Mouse (Mus musculus): ENCODE data around the gene Mrps12. TPM values are rescaled to one million over a fixed set of nuclear protein-coding genes. Genes with fewer than 3 reads are reported as not detected.

Mrps12 gene
- total and polyA plus RNA-seq, 2 experiments from 2014 or later: 66.4 to 111 TPM

DNA sequence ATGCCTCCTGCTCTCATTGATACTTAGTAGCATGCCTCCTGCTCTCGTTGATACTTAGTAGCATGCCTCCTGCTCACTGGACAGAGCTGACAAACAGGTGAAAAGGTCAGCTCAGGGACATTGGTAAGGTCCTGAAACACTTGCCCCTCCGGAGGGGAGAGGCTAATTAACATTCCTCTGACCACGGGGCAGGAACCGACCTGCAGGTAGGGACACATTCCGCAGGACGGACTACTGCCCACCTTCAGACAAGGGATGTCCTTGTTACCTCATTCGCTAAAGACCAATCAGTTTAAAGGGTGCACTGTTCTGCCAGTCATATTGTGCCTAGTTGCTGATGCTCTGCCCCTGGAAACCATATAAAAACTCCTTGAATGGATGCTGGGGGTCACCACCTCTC, 50.5 kb downstream of the Mrps12 start:
- no peak for DNase-seq (ENCODE audit: low spot score)
- H3K27ac ChIP-seq: no peak overlapping the region
- WGBS: 78% methylated on average over 7 of the region's 7 CpGs
- no peaks in the 10 kb centered on the region for H3K9me3 ChIP-seq (ENCODE audit: low read length)
- H3K4me2 ChIP-seq (ENCODE audit: low read depth, low read length): no peak overlapping the region
- H3K27me3 ChIP-seq (ENCODE audit: insufficient read depth, low read length): no peaks in the 10 kb centered on the region
- no peak for TF ChIP-seq CTCF (IDR thresholded peaks at IDR 0.05; ENCODE audit: low read depth)
- 0 out of 2 replicates have a peak, but pooled peaks cover 5% of the 10 kb centered on the region for H3K4me1 ChIP-seq (ENCODE audit: insufficient read depth, low read length)
- H3K4me3 ChIP-seq (ENCODE audit: low read length): no peak overlapping the region
- ATAC-seq: no peak
- no peak overlapping the region for H3K9ac ChIP-seq (replicated peaks; ENCODE audit: low read length)
- no peaks in the 10 kb centered on the region for H3K36me3 ChIP-seq (ENCODE audit: insufficient read depth, low read length)

Other genes starting within 250 kb of the Mrps12 start
- not detected in 2 replicates for gene Ifnl2, start 231.4 kb downstream of the Mrps12 start, total RNA-seq (2014; rRNA removed)
- gene Ifnl2, start 231.4 kb downstream of the Mrps12 start, polyA plus RNA-seq (2015; fragmentation: Nextera tagmentation; extraction: Ambion mirVana): not detected in 2 replicates
- not detected in 2 replicates for gene Ifnl3, start 219.0 kb downstream of the Mrps12 start, total RNA-seq (2014; rRNA removed)
- gene Ifnl3, start 219.0 kb downstream of the Mrps12 start, polyA plus RNA-seq (2015; fragmentation: Nextera tagmentation; extraction: Ambion mirVana): not detected in 2 replicates
- not detected in 2 replicates for gene Sycn, start 200.9 kb downstream of the Mrps12 start, total RNA-seq (2014; rRNA removed)
- not detected in 2 replicates for gene Sycn, start 200.9 kb downstream of the Mrps12 start, polyA plus RNA-seq (2015; fragmentation: Nextera tagmentation; extraction: Ambion mirVana)
- not detected in 2 replicates for gene Nccrp1, start 194.6 kb downstream of the Mrps12 start, total RNA-seq (2014; rRNA removed)
- 0.34 TPM in 2 replicates for gene Nccrp1, start 194.6 kb downstream of the Mrps12 start, polyA plus RNA-seq (2015; fragmentation: Nextera tagmentation; extraction: Ambion mirVana)
- gene Samd4b, start 143.7 kb downstream of the Mrps12 start, total RNA-seq (2014; rRNA removed): 58.8 and 60.5 TPM in 2 replicates
- 17.7 and 19.7 TPM in 2 replicates for gene Samd4b, start 143.7 kb downstream of the Mrps12 start, polyA plus RNA-seq (2015; fragmentation: Nextera tagmentation; extraction: Ambion mirVana)
- gene Pak4, start 143.6 kb downstream of the Mrps12 start, total RNA-seq (2014; rRNA removed): 14.8 and 20.3 TPM in 2 replicates
- gene Pak4, start 143.6 kb downstream of the Mrps12 start, polyA plus RNA-seq (2015; fragmentation: Nextera tagmentation; extraction: Ambion mirVana): 13.2 and 14.0 TPM in 2 replicates
- 0.25 and 1.2 TPM in 2 replicates for gene Acp7, start 110.5 kb downstream of the Mrps12 start, total RNA-seq (2014; rRNA removed)
- 0.28 and 0.56 TPM in 2 replicates for gene Acp7, start 110.5 kb downstream of the Mrps12 start, polyA plus RNA-seq (2015; fragmentation: Nextera tagmentation; extraction: Ambion mirVana)
- 5.0 and 6.1 TPM in 2 replicates for gene Fbxo27, start 49.0 kb downstream of the Mrps12 start, total RNA-seq (2014; rRNA removed)
- gene Fbxo27, start 49.0 kb downstream of the Mrps12 start, polyA plus RNA-seq (2015; fragmentation: Nextera tagmentation; extraction: Ambion mirVana): 9.0 and 10.2 TPM in 2 replicates
- 3.7 and 5.0 TPM in 2 replicates for gene Fbxo17, start 25.0 kb downstream of the Mrps12 start, total RNA-seq (2014; rRNA removed)
- 6.5 and 7.7 TPM in 2 replicates for gene Fbxo17, start 25.0 kb downstream of the Mrps12 start, polyA plus RNA-seq (2015; fragmentation: Nextera tagmentation; extraction: Ambion mirVana)
- 17.3 and 17.9 TPM in 2 replicates for gene Sars2, start 172 bp upstream of the Mrps12 start, total RNA-seq (2014; rRNA removed)
- gene Sars2, start 172 bp upstream of the Mrps12 start, polyA plus RNA-seq (2015; fragmentation: Nextera tagmentation; extraction: Ambion mirVana): 18.9 and 20.2 TPM in 2 replicates
- not detected in 2 replicates for gene Ccer2, start 14.4 kb upstream of the Mrps12 start, total RNA-seq (2014; rRNA removed)
- gene Ccer2, start 14.4 kb upstream of the Mrps12 start, polyA plus RNA-seq (2015; fragmentation: Nextera tagmentation; extraction: Ambion mirVana): 1.4 and 1.9 TPM in 2 replicates
- gene Sirt2, start 24.9 kb upstream of the Mrps12 start, total RNA-seq (2014; rRNA removed): 92.6 and 95.5 TPM in 2 replicates
- gene Sirt2, start 24.9 kb upstream of the Mrps12 start, polyA plus RNA-seq (2015; fragmentation: Nextera tagmentation; extraction: Ambion mirVana): 147 and 160 TPM in 2 replicates
- 18.2 and 22.7 TPM in 2 replicates for gene Nfkbib, start 25.7 kb upstream of the Mrps12 start, total RNA-seq (2014; rRNA removed)
- 59.7 and 67.9 TPM in 2 replicates for gene Nfkbib, start 25.7 kb upstream of the Mrps12 start, polyA plus RNA-seq (2015; fragmentation: Nextera tagmentation; extraction: Ambion mirVana)
- 1.2 TPM in 2 replicates for gene Rinl, start 47.1 kb upstream of the Mrps12 start, total RNA-seq (2014; rRNA removed)
- gene Rinl, start 47.1 kb upstream of the Mrps12 start, polyA plus RNA-seq (2015; fragmentation: Nextera tagmentation; extraction: Ambion mirVana): 1.4 and 2.0 TPM in 2 replicates
- 233 and 275 TPM in 2 replicates for gene Hnrnpl, start 66.7 kb upstream of the Mrps12 start, total RNA-seq (2014; rRNA removed)
- gene Hnrnpl, start 66.7 kb upstream of the Mrps12 start, polyA plus RNA-seq (2015; fragmentation: Nextera tagmentation; extraction: Ambion mirVana): 179 and 191 TPM in 2 replicates
- 95.5 and 131 TPM in 2 replicates for gene Ech1, start 83.4 kb upstream of the Mrps12 start, total RNA-seq (2014; rRNA removed)
- 122 and 127 TPM in 2 replicates for gene Ech1, start 83.4 kb upstream of the Mrps12 start, polyA plus RNA-seq (2015; fragmentation: Nextera tagmentation; extraction: Ambion mirVana)
- gene Lgals4, start 92.0 kb upstream of the Mrps12 start, total RNA-seq (2014; rRNA removed): 0.47 and 8.4 TPM in 2 replicates
- 5.0 and 5.8 TPM in 2 replicates for gene Lgals4, start 92.0 kb upstream of the Mrps12 start, polyA plus RNA-seq (2015; fragmentation: Nextera tagmentation; extraction: Ambion mirVana)
- 1.1 TPM in 1 of 2 replicates, not detected in the other for gene Lgals7, start 122.0 kb upstream of the Mrps12 start, total RNA-seq (2014; rRNA removed)
- gene Lgals7, start 122.0 kb upstream of the Mrps12 start, polyA plus RNA-seq (2015; fragmentation: Nextera tagmentation; extraction: Ambion mirVana): 3.7 and 5.0 TPM in 2 replicates
- 0.07 TPM in 1 of 2 replicates, not detected in the other for gene Capn12, start 139.6 kb upstream of the Mrps12 start, total RNA-seq (2014; rRNA removed)
- 0.53 and 0.62 TPM in 2 replicates for gene Capn12, start 139.6 kb upstream of the Mrps12 start, polyA plus RNA-seq (2015; fragmentation: Nextera tagmentation; extraction: Ambion mirVana)
- 81.3 and 85.7 TPM in 2 replicates for gene Actn4, start 220.5 kb upstream of the Mrps12 start, total RNA-seq (2014; rRNA removed)
- gene Actn4, start 220.5 kb upstream of the Mrps12 start, polyA plus RNA-seq (2015; fragmentation: Nextera tagmentation; extraction: Ambion mirVana): 114 and 115 TPM in 2 replicates
- gene Eif3k, start 240.0 kb upstream of the Mrps12 start, total RNA-seq (2014; rRNA removed): 347 and 472 TPM in 2 replicates
- 309 TPM in 2 replicates for gene Eif3k, start 240.0 kb upstream of the Mrps12 start, polyA plus RNA-seq (2015; fragmentation: Nextera tagmentation; extraction: Ambion mirVana)
- gene Map4k1, start 240.2 kb upstream of the Mrps12 start, total RNA-seq (2014; rRNA removed): 4.1 and 5.8 TPM in 2 replicates
- 12.5 and 15.0 TPM in 2 replicates for gene Map4k1, start 240.2 kb upstream of the Mrps12 start, polyA plus RNA-seq (2015; fragmentation: Nextera tagmentation; extraction: Ambion mirVana)

All from hindbrain, postnatal 0 days (tissue).